Mouse (Mus musculus) ES-E14 (cell line): ENCODE measurements at regions not wholly inside any gene's neighbourhood (a gene's known extent, or its start where the extent isn't known, plus 50 kb on each side); places are given as distances from the start of the nearest gene placed in this dataset.

Experiments used
- MAFK ChIP-seq: IDR thresholded peaks from 2 replicates; pipeline ENCODE4 v1.6.1; 2014; ENCODE audit warnings: mild to moderate bottlenecking, low read depth, low read length, inconsistent platforms; ENCODE audit not compliant: insufficient read depth
- ZC3H11A ChIP-seq: IDR thresholded peaks from 2 replicates; pipeline ENCODE4 v1.6.1; 2012; ENCODE audit warnings: low read depth, mild to moderate bottlenecking, inconsistent platforms, low read length, borderline replicate concordance

GRCm38 (mm10) chr4:23710716-23711115 is 785.5 kb upstream of the Mms22l start:
- TF ChIP-seq MAFK, result no peak
- no peak for TF ChIP-seq ZC3H11A
